Mouse (Mus musculus) adipocyte (in vitro differentiated cells): ENCODE data around the gene Ciao1.
"Not testable (repeated sequence)": the region's sequence is repeated elsewhere in the genome, so short reads cannot be mapped to it uniquely, and the experiment has no call there.

Experiments used
- DNase-seq: peaks from one replicate; pipeline ENCODE4 v3.0.0-alpha.2; 2016; ENCODE audit warnings: low spot score

The Ciao1 gene

DNA sequence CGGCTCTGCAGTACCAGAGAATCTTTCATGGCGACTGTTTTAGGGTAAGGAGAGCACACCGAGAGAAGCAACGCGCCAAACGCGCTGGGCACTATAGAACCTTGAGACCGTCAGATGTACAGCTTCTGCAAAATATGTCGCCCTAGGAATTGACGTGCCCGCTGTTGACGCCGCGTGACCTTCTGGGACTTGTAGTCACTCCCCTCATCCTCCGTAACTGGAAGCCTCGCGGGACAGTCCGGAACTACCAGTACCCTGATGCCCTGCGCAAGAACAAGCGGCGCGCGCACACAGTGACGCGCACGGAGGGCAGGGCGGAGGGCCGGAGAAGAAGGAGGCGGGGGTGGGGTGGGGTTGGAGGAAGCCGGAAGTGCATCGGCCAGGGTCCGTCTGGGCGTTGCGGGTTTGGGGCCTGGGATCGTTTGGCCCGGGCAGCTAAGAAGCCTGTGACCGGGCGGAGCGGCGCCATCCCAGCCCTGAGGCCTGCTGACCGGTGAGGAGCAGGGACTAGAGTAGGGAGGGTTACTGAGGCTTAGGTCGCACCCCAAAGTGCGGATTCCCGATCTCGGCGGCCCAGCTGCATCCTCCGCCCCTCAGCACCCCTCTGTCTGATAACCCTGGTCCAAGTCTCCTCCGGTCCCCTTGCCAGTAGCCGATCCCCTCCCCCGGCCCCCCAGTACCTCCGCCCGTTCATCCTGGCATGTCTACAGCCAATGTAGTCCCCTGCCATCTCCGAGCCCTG is at the start of gene Ciao1, which contains the start of gene Tmem127:
Gene Ciao1, minus strand, starts transcription at position 225 of the 742 bp plus-strand sequence.
Gene Tmem127, plus strand, starts transcription at position 317 of the 742 bp plus-strand sequence.
- peak; percentile 99 for DNase-seq

DNA sequence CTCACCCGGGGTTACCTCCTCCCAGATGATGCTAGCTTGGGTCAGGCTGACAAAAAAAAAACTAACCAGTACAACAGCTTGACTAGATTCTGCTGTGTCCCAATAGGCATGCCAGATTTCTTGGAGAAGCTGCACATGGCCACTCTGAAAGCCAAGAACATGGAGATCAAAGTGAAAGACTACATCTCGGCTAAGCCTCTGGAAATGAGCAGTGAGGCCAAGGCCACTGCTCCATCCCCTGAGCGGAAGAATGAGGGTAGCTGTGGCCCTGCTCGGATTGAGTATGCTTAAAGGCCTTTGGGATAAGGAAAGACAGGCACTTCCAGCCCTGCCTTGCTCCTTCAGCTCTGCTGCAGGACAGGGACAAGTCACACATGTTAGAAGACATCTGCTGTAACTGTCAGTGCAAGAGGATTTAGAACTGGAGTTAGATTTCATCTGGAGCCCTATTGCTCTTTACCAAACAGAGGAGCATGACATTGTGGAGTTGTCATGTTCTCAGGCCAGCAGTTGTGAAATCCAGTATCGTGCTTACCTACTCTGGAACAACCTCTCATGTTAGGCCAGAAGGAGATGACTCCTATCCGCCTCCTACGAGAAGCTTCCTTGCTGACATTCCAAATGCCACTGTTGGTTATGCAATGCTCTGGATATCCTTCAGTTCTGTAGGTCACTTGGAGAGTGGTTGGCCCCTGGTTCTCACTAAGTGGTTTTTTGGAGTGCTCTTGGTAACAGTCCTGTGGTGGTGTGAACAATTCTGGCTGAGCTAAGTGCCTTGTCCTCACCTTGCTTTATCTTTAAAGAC is 49.6 kb upstream of the Ciao1 start:
- no peak for DNase-seq

DNA sequence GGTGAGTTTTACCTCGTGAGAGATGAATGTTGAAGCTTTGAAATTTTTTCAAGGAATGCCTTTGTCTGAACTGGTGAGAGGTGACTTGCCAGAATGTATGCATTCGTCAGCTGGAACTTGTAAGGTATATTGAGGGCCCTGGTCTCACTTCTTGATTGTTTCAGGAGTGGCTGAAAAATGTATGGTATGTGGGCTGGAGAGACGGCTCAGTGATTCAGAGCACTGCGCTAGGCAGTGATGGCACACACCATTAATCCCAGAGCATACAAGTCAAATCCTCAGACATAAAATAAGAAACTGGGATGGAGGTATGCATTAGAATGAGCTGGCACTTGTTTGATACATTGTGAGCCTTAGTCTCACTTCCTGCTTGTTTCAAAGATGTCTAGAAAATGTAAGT is 44.6 kb upstream of the Ciao1 start:
- no peak for DNase-seq

- no peak for DNase-seq
Observed at GRCm38 (mm10) chr2:127278162-127278561, 30.5 kb upstream of the Ciao1 start.

GRCm38 (mm10) chr2:127275551-127276320 is 28.1 kb upstream of the Ciao1 start:
- no peak for DNase-seq

DNA sequence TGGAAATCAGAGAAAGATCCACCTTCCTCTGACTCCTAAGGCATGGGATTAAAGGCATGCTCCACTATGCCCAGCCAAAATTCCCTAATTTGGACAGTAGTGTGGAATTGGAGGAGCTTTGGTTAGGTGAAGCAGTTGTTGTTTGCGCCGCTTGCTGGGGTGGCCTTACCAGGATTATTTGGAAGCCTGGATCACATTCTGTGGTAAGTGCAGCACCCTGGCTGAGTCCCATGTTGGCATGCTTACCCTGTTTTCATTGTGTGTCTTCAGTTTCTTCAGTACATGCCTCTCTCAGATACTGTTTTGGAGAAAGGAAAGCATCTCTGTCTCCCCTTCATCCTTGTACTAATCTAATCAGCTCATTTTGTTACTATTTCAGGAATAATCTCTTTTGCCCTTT is 27.0 kb upstream of the Ciao1 start:
- peak; percentile 30 for DNase-seq

DNA sequence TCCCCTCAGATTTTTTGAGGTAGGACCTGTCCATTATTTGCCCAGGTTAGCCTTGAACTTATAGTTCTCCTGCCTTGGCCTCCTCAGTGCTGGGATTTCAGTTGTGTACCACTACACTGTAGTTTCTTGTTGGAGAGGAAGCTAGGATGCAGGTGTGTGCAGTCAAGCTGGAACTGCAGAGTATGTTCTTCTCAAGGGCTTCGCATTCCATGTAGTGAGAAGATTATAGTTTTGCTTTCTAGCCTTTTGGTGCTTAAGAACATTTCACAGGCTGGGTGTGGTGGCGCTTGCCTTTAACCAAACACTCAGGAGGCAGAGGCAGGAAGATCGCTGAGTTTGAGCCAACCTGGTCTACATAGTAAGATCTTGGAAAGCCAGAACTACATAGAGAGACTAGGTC is 25.2 kb upstream of the Ciao1 start:
- no peak for DNase-seq

DNA sequence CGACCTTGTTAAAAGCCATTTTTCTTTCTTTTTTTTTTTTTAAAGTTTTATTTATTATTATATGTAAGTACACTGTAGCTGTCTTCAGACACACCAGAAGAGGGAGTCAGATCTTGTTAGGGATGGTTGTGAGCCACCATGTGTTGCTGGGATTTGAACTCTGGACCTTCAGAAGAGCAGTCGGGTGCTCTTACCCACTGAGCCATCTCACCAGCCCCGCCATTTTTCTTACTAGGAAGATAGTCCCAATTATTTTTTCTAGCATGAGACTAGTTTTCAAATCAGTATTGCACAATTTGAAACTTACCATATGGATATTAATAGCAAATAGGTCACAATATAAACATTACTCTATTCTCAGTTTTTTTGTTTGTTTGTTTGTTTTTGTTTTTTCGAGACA is 24.4 kb upstream of the Ciao1 start:
- DNase-seq = not testable (repeated sequence)

DNA sequence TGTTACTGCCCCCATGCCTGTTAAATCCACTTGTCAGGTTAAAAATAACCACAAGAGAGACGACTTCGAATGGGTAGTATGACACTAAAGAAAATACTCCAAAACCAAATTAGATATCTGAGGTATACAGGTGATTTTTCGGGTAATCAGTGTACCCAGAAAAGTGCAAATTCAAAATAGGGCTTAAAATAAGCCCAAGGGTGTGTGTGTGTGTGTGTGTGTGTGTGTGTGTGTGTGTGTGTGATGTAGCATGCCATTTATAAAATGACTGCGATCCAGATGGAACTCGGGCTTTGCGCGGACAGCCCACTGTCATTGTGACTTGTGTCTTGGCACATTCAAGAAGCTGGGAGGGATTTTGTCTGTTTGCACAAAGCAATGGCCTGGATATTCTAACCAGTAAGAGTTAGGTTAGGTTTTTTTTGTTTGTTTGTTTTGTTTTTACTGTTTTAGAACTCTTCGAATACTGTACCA is 23.5 kb upstream of the Ciao1 start:
- peak; percentile 65 for DNase-seq

GRCm38 (mm10) chr2:127270300-127271041 is 22.9 kb upstream of the Ciao1 start:
- DNase-seq = peak; percentile 85

DNA sequence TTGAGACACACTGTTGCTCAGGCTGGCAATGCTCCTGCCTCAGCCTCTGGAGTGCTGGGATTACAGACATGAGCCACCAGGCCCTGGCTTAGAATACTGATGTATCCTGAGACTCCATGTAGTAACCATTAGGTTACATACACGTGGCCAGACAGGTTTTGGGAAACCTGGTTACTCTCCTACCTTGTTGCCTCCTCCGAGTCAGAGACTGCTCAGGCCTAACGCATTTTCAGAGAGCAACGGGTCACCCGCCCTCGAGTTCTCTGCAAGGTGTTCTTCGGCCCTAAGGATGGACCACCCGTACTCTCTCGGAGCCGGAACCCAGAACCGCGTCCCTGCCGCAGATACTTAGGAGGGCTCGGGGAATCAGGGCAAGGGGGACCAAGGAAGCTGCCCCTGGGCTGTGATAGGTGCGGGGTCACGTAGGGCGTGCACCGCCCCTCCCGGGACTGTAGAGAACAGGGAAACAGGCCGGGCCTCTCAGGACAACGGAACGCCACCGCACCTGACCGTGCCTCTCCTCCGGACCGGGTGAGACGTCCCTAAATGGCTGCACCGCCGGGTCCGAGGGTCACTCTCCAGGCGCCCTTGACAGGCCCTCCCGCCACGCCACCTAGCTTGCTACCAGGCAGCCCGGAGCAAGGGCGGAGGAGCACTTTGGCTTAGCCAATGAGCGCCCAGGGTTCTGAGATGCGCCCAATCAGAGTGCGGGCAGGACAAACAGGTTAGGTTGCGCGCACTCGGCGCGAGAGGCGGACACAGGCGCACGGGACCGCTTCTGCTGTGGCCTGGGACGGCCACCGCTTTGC is 22.1 kb upstream of the Ciao1 start, which contains the start of gene Stard7:
Gene Stard7, plus strand, starts transcription at position 728 of the 809 bp plus-strand sequence.
- DNase-seq = peak; percentile 97

- DNase-seq = peak; percentile 30
Observed at GRCm38 (mm10) chr2:127267854-127268253, 20.2 kb upstream of the Ciao1 start.

DNA sequence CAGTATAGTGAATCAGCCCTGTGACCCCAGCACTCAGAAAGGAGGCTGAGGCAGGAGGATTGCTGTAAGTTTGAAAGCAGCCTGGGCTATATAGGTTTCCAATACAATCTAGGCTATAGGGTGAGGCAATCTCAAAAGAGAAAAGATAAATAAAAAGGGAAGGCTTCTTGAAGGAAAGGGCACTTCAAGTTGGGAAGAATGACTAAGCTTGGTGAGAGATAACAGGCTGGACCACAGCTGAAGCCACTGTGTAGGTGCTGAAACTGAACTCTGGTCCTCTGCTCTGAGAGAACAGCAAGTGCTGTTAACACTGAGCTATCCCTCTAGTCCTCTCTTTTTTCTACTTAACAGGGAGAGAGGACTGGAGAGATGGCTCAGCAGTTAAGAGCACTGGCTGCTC is 14.9 kb upstream of the Ciao1 start:
- no peak for DNase-seq

DNA sequence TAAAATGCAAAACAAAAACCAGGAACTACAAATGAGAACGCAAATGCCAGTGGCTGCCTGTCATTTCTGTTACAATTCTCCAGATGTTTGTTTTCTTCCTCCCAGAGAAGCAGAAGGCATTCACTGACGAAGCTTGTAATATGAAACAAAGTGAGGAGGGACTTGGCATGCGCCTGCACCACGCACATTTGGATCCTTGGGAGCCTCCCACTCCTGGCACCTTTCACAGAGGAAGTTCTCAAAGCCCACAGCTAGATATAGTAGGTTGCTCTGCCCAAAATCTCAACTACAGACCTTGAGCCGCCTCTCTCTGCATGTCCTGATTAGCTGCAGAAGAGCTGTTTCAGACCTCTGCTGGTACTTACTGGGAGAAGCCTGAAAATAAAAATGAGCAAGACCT is 11.7 kb upstream of the Ciao1 start:
- DNase-seq = no peak

DNA sequence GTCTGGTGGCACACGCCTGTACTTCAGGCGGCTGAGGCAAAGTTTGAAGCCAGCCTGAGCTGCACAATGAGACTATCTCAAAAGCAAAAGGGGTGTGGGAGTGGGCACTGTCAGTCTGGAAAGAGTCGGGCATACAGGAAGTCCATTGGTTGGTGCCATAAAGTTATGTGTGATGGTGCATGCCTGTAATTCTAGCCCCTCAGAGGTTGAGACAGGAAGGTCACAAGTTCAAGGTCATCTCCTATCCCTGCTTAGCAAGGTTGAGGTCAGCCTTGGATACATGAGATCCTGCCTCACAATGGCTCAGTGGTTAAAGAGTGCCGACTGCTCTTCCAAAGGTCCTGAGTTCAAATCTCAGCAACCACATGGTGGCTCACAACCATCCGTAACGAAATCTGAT is 7.7 kb upstream of the Ciao1 start:
- no peak for DNase-seq

DNA sequence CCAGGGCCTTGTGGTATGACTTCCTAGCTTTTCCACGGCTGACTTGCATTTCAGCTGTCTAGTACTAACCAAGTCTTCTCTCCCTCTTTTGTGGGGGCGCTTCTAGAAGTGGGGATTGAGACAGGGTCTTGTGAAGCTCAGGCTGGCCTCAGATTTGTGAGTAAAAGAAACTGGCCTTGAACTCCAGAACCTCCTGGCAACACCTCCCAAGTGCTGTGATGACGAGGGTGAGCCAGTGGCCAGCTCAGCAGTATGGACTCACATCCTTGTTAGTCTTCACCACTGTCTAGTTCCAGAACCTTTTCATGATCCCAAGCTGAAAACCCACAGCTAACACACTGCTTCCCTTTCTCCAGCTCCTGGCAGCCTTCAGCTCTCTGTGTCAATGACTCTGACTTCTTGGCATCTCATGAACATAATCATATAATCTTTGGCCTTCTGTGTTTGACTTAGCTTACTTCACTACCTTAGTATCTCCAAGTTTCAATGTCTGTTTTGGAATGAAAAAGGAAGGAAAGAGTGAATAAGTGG is 7.1 kb upstream of the Ciao1 start:
- no peak for DNase-seq

GRCm38 (mm10) chr2:127252787-127253186 is 5.2 kb upstream of the Ciao1 start:
- DNase-seq = no peak

GRCm38 (mm10) chr2:127251880-127252527 is 4.4 kb upstream of the Ciao1 start:
- DNase-seq = no peak

DNA sequence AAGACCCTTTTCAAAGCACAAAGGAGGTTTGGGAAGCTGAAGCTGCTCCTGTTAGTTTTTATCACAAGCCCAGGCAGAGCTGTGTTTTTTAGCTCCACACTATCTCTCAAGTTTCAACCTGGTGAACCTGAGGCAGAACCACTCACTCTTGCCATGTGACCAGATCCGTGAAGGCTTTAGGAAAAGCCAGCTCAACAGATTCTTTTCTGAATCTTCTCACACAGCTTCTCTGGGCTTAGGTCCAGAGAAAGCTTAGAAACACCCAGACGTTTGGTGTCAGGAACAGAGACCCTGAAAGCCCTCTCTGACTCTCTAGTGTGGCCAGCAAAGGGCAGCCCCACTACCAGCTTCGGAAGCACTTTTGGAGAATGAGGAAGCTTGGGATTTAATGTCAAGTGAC is 3.8 kb upstream of the Ciao1 start:
- DNase-seq = no peak
